Mouse (Mus musculus): ENCODE results near the gene Sox15. TPM values are rescaled to one million over a fixed set of nuclear protein-coding genes. Genes with fewer than 3 reads are reported as not detected.
A peak's percentile ranks its signal among the peaks of the same experiment; 100 is the strongest.
"Not testable (repeated sequence)": the region's sequence is repeated elsewhere in the genome, so short reads cannot be mapped to it uniquely, and the experiment has no call there.

Sox15 gene
- polyA plus RNA-seq, 1 experiment from 2014 or later = 0.24 TPM

- H3K9me3 ChIP-seq = no peaks in the 10 kb centered on the region
- ATAC-seq (ENCODE audit: borderline replicate concordance, extremely low read depth, low FRiP score, low TSS enrichment) = no peak
- H3K36me3 ChIP-seq = no peaks in the 10 kb centered on the region
- H3K4me3 ChIP-seq = no peak overlapping the region
- H3K27me3 ChIP-seq = peaks cover 6% of the 10 kb centered on the region
- H3K9ac ChIP-seq = no peak overlapping the region
- WGBS = 65% methylated on average over 7 of the region's 7 CpGs
- H3K4me2 ChIP-seq = no peak overlapping the region
- H3K27ac ChIP-seq = no peak overlapping the region
- peaks cover 11% of the 10 kb centered on the region; the same call in 1 of the 2 replicates for H3K4me1 ChIP-seq
These were observed 34.6 kb upstream of the Sox15 start for GRCm38 (mm10) chr11:69620394-69621081.

- Histone ChIP-seq H3K27ac (peak within 1 kb of the TSS; percentile 69), H3K4me2 (peak within 1 kb of the TSS; percentile 71), H3K9ac (peak within 1 kb of the TSS; percentile 54), H3K9me3 (no peaks in the 10 kb centered on the region), H3K36me3 (no peaks in the 10 kb centered on the region), H3K4me1 (peaks cover 11% of the 10 kb centered on the region; the same call in 1 of the 2 replicates), H3K4me3 (peak within 1 kb of the TSS; percentile 53), H3K27me3 (0 out of 2 replicates have a peak, but pooled peaks cover 3% of the 10 kb centered on the region)
- peak; percentile 92 for ATAC-seq (ENCODE audit: borderline replicate concordance, extremely low read depth, low FRiP score, low TSS enrichment)
- 2% methylated on average over 20 of the region's 20 CpGs for WGBS
These were observed 33.4 kb upstream of the Sox15 start, which contains the start of gene Sat2 for GRCm38 (mm10) chr11:69621571-69622268. Gene Sat2 (plus strand): TSS chr11:69622024.

- Histone ChIP-seq H3K9me3 (no peaks in the 10 kb centered on the region), H3K36me3 (no peaks in the 10 kb centered on the region), H3K27me3 (no peaks in the 10 kb centered on the region), H3K9ac (peak overlapping the region; percentile 54), H3K27ac (peak overlapping the region; percentile 69), H3K4me1 (peaks cover 11% of the 10 kb centered on the region; the same call in 1 of the 2 replicates), H3K4me2 (peak overlapping the region; percentile 71), H3K4me3 (peak overlapping the region; percentile 53)
- 17% methylated on average over 6 of the region's 6 CpGs for WGBS
- ATAC-seq (ENCODE audit: borderline replicate concordance, extremely low read depth, low FRiP score, low TSS enrichment) = 0 out of 2 replicates have a peak, but pooled peaks have one; percentile 10
These were observed 32.7 kb upstream of the Sox15 start for GRCm38 (mm10) chr11:69622406-69622805.

GRCm38 (mm10) chr11:69623006-69623405 lies 32.1 kb upstream of the Sox15 start:
- H3K4me3 ChIP-seq = no peak overlapping the region
- peak overlapping the region; percentile 54; the same call in 1 of the 2 replicates for H3K9ac ChIP-seq

GRCm38 (mm10) chr11:69624339-69624738 lies 30.8 kb upstream of the Sox15 start:
- not testable (repeated sequence) for H3K4me2 ChIP-seq
- WGBS = 68% methylated on average over 2 of the region's 2 CpGs

More at GRCm38 (mm10) chr11:69623006-69623405, 32.1 kb upstream of the Sox15 start:
- Histone ChIP-seq H3K27ac (no peak overlapping the region), H3K9me3 (no peaks in the 10 kb centered on the region), H3K4me1 (peaks cover 11% of the 10 kb centered on the region; the same call in 1 of the 2 replicates), H3K27me3 (no peaks in the 10 kb centered on the region), H3K36me3 (no peaks in the 10 kb centered on the region), H3K4me2 (peak overlapping the region; percentile 71)
- 61% methylated on average over 4 of the region's 4 CpGs for WGBS
- no peak for ATAC-seq (ENCODE audit: borderline replicate concordance, extremely low read depth, low FRiP score, low TSS enrichment)

GRCm38 (mm10) chr11:69628286-69628685 lies 26.8 kb upstream of the Sox15 start:
- H3K4me2 ChIP-seq = no peak overlapping the region
- no peaks in the 10 kb centered on the region for H3K9me3 ChIP-seq
- H3K27me3 ChIP-seq = no peaks in the 10 kb centered on the region
- peaks cover 3% of the 10 kb centered on the region; the same call in 1 of the 2 replicates for H3K4me1 ChIP-seq
- H3K27ac ChIP-seq = no peak overlapping the region
- no peak overlapping the region for H3K4me3 ChIP-seq
- ATAC-seq (ENCODE audit: borderline replicate concordance, extremely low read depth, low FRiP score, low TSS enrichment) = no peak
- H3K36me3 ChIP-seq = no peaks in the 10 kb centered on the region
- 33% methylated on average over 6 of the region's 6 CpGs for WGBS
- H3K9ac ChIP-seq = no peak overlapping the region

More at GRCm38 (mm10) chr11:69624339-69624738, 30.8 kb upstream of the Sox15 start:
- not testable (repeated sequence) for H3K4me3 ChIP-seq; H3K9ac ChIP-seq; H3K9me3 ChIP-seq; H3K27ac ChIP-seq; H3K36me3 ChIP-seq; H3K27me3 ChIP-seq; ATAC-seq (ENCODE audit: borderline replicate concordance, extremely low read depth, low FRiP score, low TSS enrichment)
- peaks cover 11% of the 10 kb centered on the region; the same call in 1 of the 2 replicates for H3K4me1 ChIP-seq

GRCm38 (mm10) chr11:69629802-69630201 lies 25.3 kb upstream of the Sox15 start:
- H3K27me3 ChIP-seq = no peaks in the 10 kb centered on the region
- no peak overlapping the region for H3K4me3 ChIP-seq
- no peak overlapping the region for H3K9ac ChIP-seq
- H3K36me3 ChIP-seq = no peaks in the 10 kb centered on the region
- no peak overlapping the region for H3K27ac ChIP-seq
- no peak for ATAC-seq (ENCODE audit: borderline replicate concordance, extremely low read depth, low FRiP score, low TSS enrichment)
- no peak overlapping the region for H3K4me2 ChIP-seq
- WGBS = 70% methylated on average over 1 of the region's 1 CpGs
- peaks cover 12% of the 10 kb centered on the region for H3K4me1 ChIP-seq
- H3K9me3 ChIP-seq = no peaks in the 10 kb centered on the region

- Histone ChIP-seq H3K36me3 (0 out of 2 replicates have a peak, but pooled peaks cover 11% of the 10 kb centered on the region), H3K4me2 (peak within 1 kb of the TSS; percentile 69), H3K27ac (peak within 1 kb of the TSS; percentile 98), H3K4me1 (peaks cover 23% of the 10 kb centered on the region), H3K9ac (peak within 1 kb of the TSS; percentile 92), H3K4me3 (peak within 1 kb of the TSS; percentile 90), H3K9me3 (no peaks in the 10 kb centered on the region), H3K27me3 (no peaks in the 10 kb centered on the region)
- WGBS = 1% methylated on average over 55 of the region's 56 CpGs
- ATAC-seq (ENCODE audit: borderline replicate concordance, extremely low read depth, low FRiP score, low TSS enrichment) = peak; percentile 98
These were observed 22.6 kb upstream of the Sox15 start, which contains the start of gene Fxr2 for GRCm38 (mm10) chr11:69632284-69633089. Gene Fxr2 (plus strand): TSS chr11:69632990.

- ATAC-seq (ENCODE audit: borderline replicate concordance, extremely low read depth, low FRiP score, low TSS enrichment) = peak; percentile 75
- WGBS = under 1% methylated on average over 26 of the region's 50 CpGs
- H3K4me1 ChIP-seq = peaks cover 23% of the 10 kb centered on the region
- H3K9ac ChIP-seq = peak overlapping the region; percentile 92
- no peaks in the 10 kb centered on the region for H3K9me3 ChIP-seq
- no peaks in the 10 kb centered on the region for H3K27me3 ChIP-seq
- H3K27ac ChIP-seq = peak overlapping the region; percentile 98
- peak overlapping the region; percentile 90 for H3K4me3 ChIP-seq
- H3K4me2 ChIP-seq = peak overlapping the region; percentile 69
- peaks cover 18% of the 10 kb centered on the region; the same call in 1 of the 2 replicates for H3K36me3 ChIP-seq
These were observed 21.8 kb upstream of the Sox15 start for GRCm38 (mm10) chr11:69633128-69633866.

- H3K4me3 ChIP-seq = no peak overlapping the region
- H3K9me3 ChIP-seq = no peaks in the 10 kb centered on the region
- H3K27ac ChIP-seq = no peak overlapping the region
- no peak for ATAC-seq (ENCODE audit: borderline replicate concordance, extremely low read depth, low FRiP score, low TSS enrichment)
- 0 out of 2 replicates have a peak overlapping the region, but pooled peaks have one; percentile 7 for H3K9ac ChIP-seq
- peaks cover 33% of the 10 kb centered on the region for H3K36me3 ChIP-seq
- WGBS = 56% methylated on average over 3 of the region's 3 CpGs
- H3K4me2 ChIP-seq = peak overlapping the region; percentile 69
- no peaks in the 10 kb centered on the region for H3K27me3 ChIP-seq
- H3K4me1 ChIP-seq = peaks cover 23% of the 10 kb centered on the region
These were observed 19.6 kb upstream of the Sox15 start for GRCm38 (mm10) chr11:69635471-69635870.

GRCm38 (mm10) chr11:69645860-69646259 lies 9.3 kb upstream of the Sox15 start:
- no peaks in the 10 kb centered on the region for H3K4me1 ChIP-seq
- peaks cover 96% of the 10 kb centered on the region for H3K36me3 ChIP-seq
- H3K9ac ChIP-seq = no peak overlapping the region
- no peak overlapping the region for H3K4me3 ChIP-seq
- H3K27me3 ChIP-seq = no peaks in the 10 kb centered on the region
- H3K9me3 ChIP-seq = no peaks in the 10 kb centered on the region
- WGBS = 91% methylated on average over 5 of the region's 5 CpGs
- no peak overlapping the region for H3K27ac ChIP-seq
- no peak overlapping the region for H3K4me2 ChIP-seq
- ATAC-seq (ENCODE audit: borderline replicate concordance, extremely low read depth, low FRiP score, low TSS enrichment) = no peak

All from lung, embryonic 15.5 days (tissue).